Mouse (Mus musculus): ENCODE results near the gene Gm49388.

GRCm38 (mm10) chr7:127785308-127785707 lies at the start of gene Gm49388:
- no peak for TF ChIP-seq CTCF (IDR thresholded peaks at IDR 0.05; ENCODE audit: control insufficient read depth, insufficient read depth, insufficient replicate concordance, low read depth, low read length)
- TF ChIP-seq POLR2A (IDR thresholded peaks at IDR 0.05; ENCODE audit: control insufficient read depth, low read depth, low read length): no peak

All from testis, adult 2 months (tissue).